ENCODE assay signal across 23 mouse cellular contexts in the genomic region with DNA sequence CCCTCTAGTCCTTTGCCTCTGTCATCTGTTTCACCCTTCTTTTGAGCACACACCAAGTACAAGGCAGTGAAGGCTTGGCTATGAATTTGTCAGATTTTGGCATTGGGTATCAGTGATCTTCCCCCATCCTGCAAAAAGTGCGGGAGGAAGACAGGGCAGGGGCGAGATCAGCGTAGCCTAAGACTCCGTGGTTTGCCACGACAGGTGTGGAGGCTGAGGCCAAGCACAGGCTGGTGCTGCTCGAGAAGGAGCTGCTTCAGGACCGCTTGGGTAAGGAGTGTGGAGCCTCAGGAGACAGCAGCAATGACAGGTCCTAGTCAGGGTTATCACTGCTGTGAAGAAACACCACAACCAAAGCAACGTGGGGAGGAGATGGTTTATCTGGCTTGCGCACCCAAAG. TPM values are rescaled to one million over a fixed set of nuclear protein-coding genes. Genes with fewer than 3 reads are reported as not detected.
"Had no signal": no experiment of that assay in that cellular context is flagged by ENCODE, and none has a peak within 500 bp of the region (broad histone marks: within the 10 kb centered on the region; RNA-seq: fewer than 3 reads in every experiment).

No protein-coding gene starts in this region.

- H3K27me3 ChIP-seq: intestine, embryonic 15.5 days; limb, embryonic 13.5 days; neural tube, embryonic 12.5 days; neural tube, embryonic 15.5 days had no signal

- H3K27ac ChIP-seq: intestine, embryonic 15.5 days; limb, embryonic 10.5 days; limb, embryonic 13.5 days; liver, embryonic 14.5 days; macrophage; midbrain, embryonic 10.5 days; midbrain, embryonic 13.5 days; neural tube, embryonic 12.5 days; neural tube, embryonic 15.5 days; stomach, postnatal 0 days had no signal

- H3K36me3 ChIP-seq: intestine, embryonic 15.5 days; limb, embryonic 10.5 days; limb, embryonic 13.5 days; midbrain, embryonic 10.5 days; midbrain, embryonic 13.5 days; neural tube, embryonic 12.5 days; neural tube, embryonic 15.5 days had no signal

- H3K9me3 ChIP-seq: intestine, embryonic 15.5 days; limb, embryonic 10.5 days; limb, embryonic 13.5 days; midbrain, embryonic 10.5 days; midbrain, embryonic 13.5 days; neural tube, embryonic 12.5 days; neural tube, embryonic 15.5 days had no signal

- ATAC-seq: intestine, embryonic 15.5 days; liver, postnatal 0 days; lung, postnatal 0 days; midbrain, embryonic 13.5 days had no signal

- DNase-seq: kidney, adult 11 months; kidney, adult 9 months; kidney, postnatal 14 days; kidney, postnatal 4 days; liver, postnatal 0 days; lung, embryonic 14.5 days; right cerebral cortex, adult 18-20 months; right cerebral cortex, postnatal 14 days; right cerebral cortex, postnatal 4 days had no signal

- H3K4me1 ChIP-seq: intestine, embryonic 15.5 days; midbrain, embryonic 13.5 days; neural tube, embryonic 12.5 days had no signal

- H3K4me3 ChIP-seq: intestine, embryonic 15.5 days; limb, embryonic 10.5 days; limb, embryonic 13.5 days; midbrain, embryonic 10.5 days; midbrain, embryonic 13.5 days; neural tube, embryonic 12.5 days; neural tube, embryonic 15.5 days had no signal

RNA-seq across cellular contexts. Expression of a gene that starts 0.9 kb away (rescaled TPM):
- total RNA-seq: liver, adult 2 months had no signal
- polyA plus RNA-seq: intestine, embryonic 15.5 days; kidney, embryonic 16.5 days; limb, embryonic 10.5 days; limb, embryonic 13.5 days; liver, adult 2 months; liver, embryonic 14.5 days; liver, postnatal 0 days; lung, embryonic 14.5 days; macrophage; midbrain, embryonic 10.5 days; midbrain, embryonic 13.5 days; neural tube, embryonic 12.5 days; neural tube, embryonic 15.5 days; stomach, embryonic 14.5 days; stomach, postnatal 0 days had no signal

RNA-seq across cellular contexts. Expression of a gene that starts 9.9 kb away (rescaled TPM):
- total RNA-seq: liver, adult 2 months had no signal
- polyA plus RNA-seq: limb, embryonic 10.5 days; liver, adult 2 months; liver, postnatal 0 days; macrophage; midbrain, embryonic 10.5 days had no signal

RNA-seq across cellular contexts. Expression of a gene that starts 47.0 kb away (rescaled TPM):
- total RNA-seq: liver, adult 2 months had no signal
- polyA plus RNA-seq: macrophage had no signal
